Mouse (Mus musculus) brown adipose tissue, adult 24 weeks (tissue): ENCODE measurements at regions not wholly inside any gene's neighbourhood (a gene's known extent, or its start where the extent isn't known, plus 50 kb on each side); places are given as distances from the start of the nearest gene placed in this dataset.

Experiments
- H3K27ac ChIP-seq: fragments of 200-500 bp; replicated peaks from 2 replicates; pipeline ENCODE4 v1.5.1; 2012; ENCODE audit warnings: low read depth, mild to moderate bottlenecking, low read length
- H3K4me1 ChIP-seq: fragments of 200-500 bp; 2 replicates; pipeline ENCODE4 v1.6.1; 2012; ENCODE audit warnings: low read length, mixed read lengths; ENCODE audit not compliant: control insufficient read depth, insufficient read depth, insufficient read length
- H3K4me3 ChIP-seq: fragments of 200-500 bp; 2 replicates; pipeline ENCODE4 v1.5.1; 2012; ENCODE audit warnings: low read depth, mild to moderate bottlenecking, low read length, moderate library complexity; ENCODE audit not compliant: insufficient read depth

DNA sequence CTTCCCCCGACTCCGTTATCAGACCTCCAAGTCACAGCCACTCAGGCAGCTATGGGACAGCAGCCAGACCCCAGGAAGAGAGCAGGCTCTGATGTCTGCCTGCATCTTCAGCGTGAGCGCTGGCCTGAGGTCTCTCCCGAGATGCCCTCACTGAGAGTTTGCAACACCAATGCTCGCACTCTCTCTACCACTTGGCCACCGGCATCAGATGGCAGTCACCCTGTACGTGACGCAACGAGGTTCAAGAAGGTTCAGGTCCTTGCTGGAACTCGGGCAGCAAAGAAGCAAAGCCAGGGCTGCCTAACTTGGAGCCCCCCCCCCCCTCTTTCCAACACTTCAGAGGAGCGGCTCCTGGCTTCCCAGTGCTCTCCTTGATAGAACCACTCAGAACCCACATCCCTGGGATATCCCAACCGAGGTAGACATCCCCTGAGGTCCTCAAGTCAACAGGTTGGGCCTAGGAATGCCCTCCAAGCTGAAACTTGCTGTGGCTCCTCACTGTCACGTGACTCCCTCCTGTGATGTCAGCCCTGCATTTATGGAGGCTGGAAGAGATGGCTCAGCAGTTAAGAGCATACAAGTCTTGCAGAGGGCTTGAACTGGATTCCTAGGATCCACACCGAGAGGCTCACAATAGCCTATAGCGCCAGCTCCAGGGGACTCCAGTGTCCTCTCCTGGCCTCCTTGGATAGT, 91.9 kb downstream of the Vegfa start:
- H3K4me3 ChIP-seq, result no peak overlapping the region
- peak overlapping the region; percentile 42; the same call in 1 of the 2 replicates for H3K27ac ChIP-seq
- H3K4me1 ChIP-seq, result peaks cover 3% of the 10 kb centered on the region; the same call in 1 of the 2 replicates

GRCm38 (mm10) chr17:45938284-45938683, 93.9 kb downstream of the Vegfa start:
- Histone ChIP-seq H3K4me1 (peaks cover 3% of the 10 kb centered on the region; the same call in 1 of the 2 replicates), H3K27ac (no peak overlapping the region), H3K4me3 (no peak overlapping the region)

DNA sequence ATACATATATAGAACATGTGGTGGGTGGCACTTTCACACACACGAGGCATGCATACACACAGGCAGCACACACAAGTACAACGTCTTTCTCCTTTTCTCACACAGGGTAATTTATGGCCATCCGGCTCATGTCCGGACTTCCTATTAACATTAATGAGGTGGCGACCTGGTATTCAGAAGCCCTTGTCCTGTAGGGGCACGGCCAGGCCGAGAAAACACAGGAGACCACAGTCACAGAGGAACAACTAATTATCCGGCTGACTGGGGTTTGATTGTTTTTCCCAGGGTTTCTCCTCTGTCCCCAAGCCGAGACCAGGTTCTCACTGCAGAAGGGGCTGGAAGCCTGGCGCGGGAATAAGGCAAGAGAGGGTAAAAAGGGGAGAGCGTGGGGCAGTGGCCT, 95.6 kb downstream of the Vegfa start:
- peaks cover 3% of the 10 kb centered on the region; the same call in 1 of the 2 replicates for H3K4me1 ChIP-seq
- H3K4me3 ChIP-seq, result no peak overlapping the region
- no peak overlapping the region for H3K27ac ChIP-seq

DNA sequence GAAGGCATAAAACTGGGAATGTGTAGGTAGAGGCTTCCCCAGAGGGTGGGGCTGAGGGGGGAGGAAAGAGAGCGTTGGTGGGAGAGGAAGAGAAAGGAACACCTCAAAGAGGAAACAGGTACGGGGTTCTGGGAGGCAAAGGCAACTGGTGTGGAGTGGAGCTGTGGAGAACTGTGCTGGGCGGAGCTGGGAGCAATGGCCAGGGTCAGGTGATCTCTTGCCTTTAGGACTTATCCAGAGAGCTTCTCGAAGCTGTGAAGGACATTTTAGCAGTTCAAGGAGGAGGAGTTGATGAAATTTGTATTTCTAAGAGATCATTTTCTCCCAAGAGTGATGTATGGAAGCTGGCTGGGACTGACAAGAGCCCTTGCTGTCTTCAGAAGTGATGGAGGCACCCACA, 96.9 kb downstream of the Vegfa start:
- Histone ChIP-seq H3K4me1 (peaks cover under 1% of the 10 kb centered on the region; the same call in 1 of the 2 replicates), H3K27ac (no peak overlapping the region), H3K4me3 (no peak overlapping the region)

DNA sequence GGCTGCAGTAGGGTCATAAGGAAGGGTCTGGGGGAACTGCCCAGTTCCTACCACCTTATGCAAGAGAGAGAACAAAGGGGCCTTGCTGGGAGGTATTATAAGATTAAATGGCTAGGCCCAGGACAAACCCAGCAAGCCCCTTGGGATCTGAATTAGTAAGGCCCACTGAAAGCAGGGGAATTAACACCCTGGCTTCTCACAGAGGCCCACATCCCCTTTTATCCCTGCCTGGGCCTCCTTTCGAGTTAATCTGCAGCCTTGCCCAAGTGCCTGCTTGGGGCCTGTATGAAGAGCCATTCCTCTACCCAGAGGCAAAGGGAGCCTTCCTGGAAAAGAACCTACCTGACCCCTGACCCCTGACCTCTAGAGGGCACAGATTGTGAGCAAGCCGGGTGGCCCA, 98.2 kb downstream of the Vegfa start:
- no peak overlapping the region for H3K27ac ChIP-seq
- H3K4me1 ChIP-seq, result no peaks in the 10 kb centered on the region
- no peak overlapping the region for H3K4me3 ChIP-seq

GRCm38 (mm10) chr17:45933034-45933433, 99.1 kb downstream of the Vegfa start:
- no peak overlapping the region for H3K4me3 ChIP-seq
- no peak overlapping the region for H3K27ac ChIP-seq
- no peaks in the 10 kb centered on the region for H3K4me1 ChIP-seq

DNA sequence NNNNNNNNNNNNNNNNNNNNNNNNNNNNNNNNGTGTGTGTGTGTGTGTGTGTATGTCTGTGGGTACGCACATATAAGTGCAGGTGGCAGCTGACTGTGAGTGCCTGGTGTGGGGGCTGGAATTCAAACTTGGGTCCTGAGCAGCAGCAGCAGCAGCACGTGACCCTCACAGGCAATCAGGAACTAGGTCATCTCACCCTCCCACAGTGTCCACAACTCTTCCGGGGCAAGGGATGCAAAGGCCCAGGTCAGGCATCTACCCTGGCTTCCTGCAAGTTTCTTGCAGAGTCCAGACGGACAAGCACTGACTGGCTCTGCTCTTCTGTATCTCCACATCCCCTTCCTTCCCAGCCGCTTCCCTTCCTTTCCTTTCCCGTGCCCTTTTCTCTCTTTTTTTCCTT, 99.6 kb downstream of the Vegfa start:
- Histone ChIP-seq H3K4me3 (no peak overlapping the region), H3K27ac (no peak overlapping the region)

GRCm38 (mm10) chr17:45929591-45929990, 102.6 kb downstream of the Vegfa start:
- Histone ChIP-seq H3K27ac (no peak overlapping the region), H3K4me1 (0 out of 2 replicates have a peak, but pooled peaks cover 3% of the 10 kb centered on the region), H3K4me3 (no peak overlapping the region)

More for the DNA sequence above, 99.6 kb downstream of the Vegfa start:
- H3K4me1 ChIP-seq, result no peaks in the 10 kb centered on the region

- Histone ChIP-seq H3K27ac (no peak overlapping the region), H3K4me3 (no peak overlapping the region)
Measured at GRCm38 (mm10) chr17:45928903-45929477, 103.2 kb downstream of the Vegfa start.

DNA sequence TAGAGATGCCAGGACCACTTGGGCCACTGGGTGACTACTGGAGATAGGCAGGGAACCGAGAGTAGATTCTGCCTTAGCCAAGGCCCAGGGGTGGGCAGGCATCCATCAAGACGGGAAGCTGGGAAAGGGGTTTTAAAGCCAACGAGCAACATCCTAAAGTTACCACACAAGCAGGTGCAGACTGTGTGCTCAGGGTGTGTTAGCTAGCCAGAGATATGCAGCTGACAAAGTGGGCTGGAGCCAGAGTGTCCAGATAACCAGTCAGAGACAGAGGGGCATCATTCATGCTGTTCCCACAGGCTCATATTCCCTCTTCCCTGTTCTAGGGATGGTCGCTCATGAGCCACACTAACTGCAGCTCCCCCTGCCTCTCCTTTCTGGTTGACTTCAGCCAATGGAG, 104.2 kb downstream of the Vegfa start:
- Histone ChIP-seq H3K4me3 (no peak overlapping the region), H3K27ac (no peak overlapping the region), H3K4me1 (0 out of 2 replicates have a peak, but pooled peaks cover 3% of the 10 kb centered on the region)

More at GRCm38 (mm10) chr17:45928903-45929477, 103.2 kb downstream of the Vegfa start:
- 0 out of 2 replicates have a peak, but pooled peaks cover 3% of the 10 kb centered on the region for H3K4me1 ChIP-seq

GRCm38 (mm10) chr17:45925845-45926244, 106.3 kb downstream of the Vegfa start:
- H3K27ac ChIP-seq, result no peak overlapping the region
- H3K4me3 ChIP-seq, result no peak overlapping the region

GRCm38 (mm10) chr17:45924595-45924994, 107.6 kb downstream of the Vegfa start:
- Histone ChIP-seq H3K4me1 (0 out of 2 replicates have a peak, but pooled peaks cover 3% of the 10 kb centered on the region), H3K27ac (no peak overlapping the region), H3K4me3 (no peak overlapping the region)

More at GRCm38 (mm10) chr17:45925845-45926244, 106.3 kb downstream of the Vegfa start:
- 0 out of 2 replicates have a peak, but pooled peaks cover 3% of the 10 kb centered on the region for H3K4me1 ChIP-seq

GRCm38 (mm10) chr17:45923217-45923730, 108.9 kb downstream of the Vegfa start:
- Histone ChIP-seq H3K27ac (no peak overlapping the region), H3K4me3 (no peak overlapping the region), H3K4me1 (0 out of 2 replicates have a peak, but pooled peaks cover 3% of the 10 kb centered on the region)

GRCm38 (mm10) chr17:45917647-45918046, 114.5 kb downstream of the Vegfa start:
- no peaks in the 10 kb centered on the region for H3K4me1 ChIP-seq
- H3K27ac ChIP-seq, result no peak overlapping the region

DNA sequence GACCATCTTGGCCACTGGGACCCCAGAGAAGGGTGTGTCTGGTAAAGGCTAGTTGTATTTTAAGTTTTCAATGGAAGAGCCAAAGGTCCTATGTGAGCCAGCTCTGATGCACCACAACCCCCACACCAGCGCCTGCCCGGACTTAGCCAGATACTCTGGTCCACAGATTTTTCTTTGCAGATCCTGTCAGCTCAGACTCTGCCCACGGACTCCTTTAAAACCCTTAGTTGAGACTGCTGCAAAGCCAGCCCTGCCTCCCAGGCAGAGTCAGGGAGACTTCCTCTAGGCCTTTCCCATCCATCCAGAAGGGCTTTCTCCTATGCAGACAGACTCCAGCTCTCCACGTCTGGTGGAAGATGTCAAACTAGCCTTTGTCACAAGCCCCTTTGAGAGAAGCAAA, 115.2 kb downstream of the Vegfa start:
- H3K27ac ChIP-seq, result no peak overlapping the region
- no peaks in the 10 kb centered on the region for H3K4me1 ChIP-seq
- H3K4me3 ChIP-seq, result no peak overlapping the region

More at GRCm38 (mm10) chr17:45917647-45918046, 114.5 kb downstream of the Vegfa start:
- no peak overlapping the region for H3K4me3 ChIP-seq
